Mouse (Mus musculus) forebrain, embryonic 16.5 days (tissue): ENCODE results near the gene Fzd7. TPM values are rescaled to one million over a fixed set of nuclear protein-coding genes. Genes with fewer than 3 reads are reported as not detected.

Experiments used
- ATAC-seq: fragments of 200-750 bp; cut with Nextera tagmentation; 2 replicates; pipeline ENCODE4 v1.8.0; 2017; ENCODE audit warnings: mild to moderate bottlenecking, moderate library complexity
- H3K27ac ChIP-seq: fragments of 300-500 bp; sonication (generic); 2 replicates; pipeline ENCODE4 v1.5.1; 2014; ENCODE audit warnings: low read length, control low read depth
- H3K27me3 ChIP-seq: fragments of 300-500 bp; sonication (generic); replicated peaks from 2 replicates; pipeline ENCODE4 v1.6.1; 2014; ENCODE audit warnings: low read length; ENCODE audit not compliant: control insufficient read depth, insufficient read depth
- H3K36me3 ChIP-seq: fragments of 300-500 bp; sonication (generic); 2 replicates; pipeline ENCODE4 v1.6.1; 2014; ENCODE audit not compliant: control insufficient read depth, insufficient read depth
- H3K4me1 ChIP-seq: fragments of 300-500 bp; sonication (generic); replicated peaks from 2 replicates; pipeline ENCODE4 v1.6.1; 2014; ENCODE audit warnings: low read length; ENCODE audit not compliant: control insufficient read depth, insufficient read depth
- H3K4me2 ChIP-seq: fragments of 300-500 bp; sonication (generic); 2 replicates; pipeline ENCODE4 v1.6.1; 2014; ENCODE audit warnings: mild to moderate bottlenecking, low read length, control low read depth
- H3K4me3 ChIP-seq: fragments of 300-500 bp; sonication (generic); replicated peaks from 2 replicates; pipeline ENCODE4 v1.5.1; 2014; ENCODE audit warnings: mild to moderate bottlenecking, low read length, control low read depth
- H3K9ac ChIP-seq: fragments of 300-500 bp; sonication (generic); replicated peaks from 2 replicates; pipeline ENCODE4 v1.6.1; 2014; ENCODE audit warnings: low read depth, low read length, control low read depth
- H3K9me3 ChIP-seq: fragments of 300-500 bp; sonication (generic); 2 replicates; pipeline ENCODE4 v1.6.1; 2016; ENCODE audit warnings: low read length; ENCODE audit not compliant: control insufficient read depth
- WGBS: fragments of 180-500 bp; shearing (Covaris S2); extraction: QIAGEN DNeasy Blood & Tissue Kit; methylation state at CpG from one replicate; pipeline ENCODE4 v1.1.7; 2014; 5-methylcytosine and 5-hydroxymethylcytosine counted together
- polyA plus RNA-seq: library from polyadenylated mRNA; unstranded; fragments of >200 nt; fragmentation: Nextera tagmentation; extraction: Ambion mirVana; gene quantifications from 2 replicates; pipeline ENCODE4 v1.2.1, GENCODE M21; 2015

Gene Fzd7
- polyA plus RNA-seq, 1 experiment from 2014 or later = 2.7 TPM

- Histone ChIP-seq H3K4me2 (no peak overlapping the region), H3K4me1 (peaks cover 32% of the 10 kb centered on the region), H3K27me3 (no peaks in the 10 kb centered on the region; the same call in none of the 2 replicates), H3K4me3 (no peak overlapping the region), H3K9me3 (no peaks in the 10 kb centered on the region), H3K36me3 (no peaks in the 10 kb centered on the region), H3K9ac (no peak overlapping the region), H3K27ac (0 out of 2 replicates have a peak overlapping the region, but pooled peaks have one; percentile 16)
- peak; percentile 31 for ATAC-seq
- 57% methylated on average over 4 of the region's 4 CpGs for WGBS
Measured at GRCm38 (mm10) chr1:59488991-59489390, 6.8 kb downstream of the Fzd7 start.

GRCm38 (mm10) chr1:59491517-59491916 is 9.3 kb downstream of the Fzd7 start:
- Histone ChIP-seq H3K36me3 (no peaks in the 10 kb centered on the region), H3K4me2 (no peak overlapping the region), H3K4me3 (no peak overlapping the region), H3K9ac (no peak overlapping the region), H3K27ac (no peak overlapping the region), H3K9me3 (no peaks in the 10 kb centered on the region), H3K4me1 (peaks cover 16% of the 10 kb centered on the region), H3K27me3 (no peaks in the 10 kb centered on the region)
- WGBS = 89% methylated on average over 9 of the region's 9 CpGs
- ATAC-seq = no peak

GRCm38 (mm10) chr1:59492432-59492831 is 10.2 kb downstream of the Fzd7 start:
- 62% methylated on average over 4 of the region's 4 CpGs for WGBS
- Histone ChIP-seq H3K9me3 (no peaks in the 10 kb centered on the region), H3K9ac (no peak overlapping the region), H3K27me3 (no peaks in the 10 kb centered on the region), H3K4me2 (no peak overlapping the region), H3K36me3 (no peaks in the 10 kb centered on the region), H3K4me1 (peaks cover 11% of the 10 kb centered on the region), H3K4me3 (no peak overlapping the region), H3K27ac (no peak overlapping the region)
- ATAC-seq = no peak

- ATAC-seq = no peak
- Histone ChIP-seq H3K9ac (no peak overlapping the region), H3K9me3 (no peaks in the 10 kb centered on the region), H3K4me2 (no peak overlapping the region), H3K27ac (no peak overlapping the region), H3K4me1 (no peaks in the 10 kb centered on the region), H3K27me3 (no peaks in the 10 kb centered on the region), H3K36me3 (no peaks in the 10 kb centered on the region), H3K4me3 (no peak overlapping the region)
- WGBS = 97% methylated on average over 5 of the region's 5 CpGs
Measured at GRCm38 (mm10) chr1:59495970-59496369, 13.7 kb downstream of the Fzd7 start.

GRCm38 (mm10) chr1:59497741-59498613 is 15.8 kb downstream of the Fzd7 start:
- Histone ChIP-seq H3K4me1 (no peaks in the 10 kb centered on the region), H3K4me2 (no peak overlapping the region), H3K9ac (no peak overlapping the region), H3K4me3 (no peak overlapping the region), H3K36me3 (no peaks in the 10 kb centered on the region), H3K27ac (no peak overlapping the region), H3K27me3 (no peaks in the 10 kb centered on the region), H3K9me3 (no peaks in the 10 kb centered on the region)
- WGBS = 64% methylated on average over 6 of the region's 6 CpGs
- no peak for ATAC-seq

- Histone ChIP-seq H3K4me2 (no peak overlapping the region), H3K36me3 (no peaks in the 10 kb centered on the region), H3K4me3 (no peak overlapping the region), H3K27me3 (no peaks in the 10 kb centered on the region), H3K4me1 (no peaks in the 10 kb centered on the region), H3K9ac (no peak overlapping the region), H3K9me3 (no peaks in the 10 kb centered on the region), H3K27ac (no peak overlapping the region)
- no peak for ATAC-seq
- WGBS = 77% methylated on average over 3 of the region's 3 CpGs
Measured at GRCm38 (mm10) chr1:59499327-59499726, 17.1 kb downstream of the Fzd7 start.

GRCm38 (mm10) chr1:59502355-59502754 is 20.1 kb downstream of the Fzd7 start:
- H3K9ac ChIP-seq = no peak overlapping the region
- H3K9me3 ChIP-seq = no peaks in the 10 kb centered on the region
- H3K4me3 ChIP-seq = no peak overlapping the region
- no peaks in the 10 kb centered on the region for H3K27me3 ChIP-seq
- no peaks in the 10 kb centered on the region for H3K36me3 ChIP-seq
- WGBS = 83% methylated on average over 2 of the region's 2 CpGs
- H3K4me1 ChIP-seq = no peaks in the 10 kb centered on the region
- ATAC-seq = no peak
- H3K4me2 ChIP-seq = no peak overlapping the region
- H3K27ac ChIP-seq = no peak overlapping the region

GRCm38 (mm10) chr1:59503659-59504301 is 21.6 kb downstream of the Fzd7 start:
- Histone ChIP-seq H3K9me3 (no peaks in the 10 kb centered on the region), H3K4me1 (no peaks in the 10 kb centered on the region), H3K27ac (no peak overlapping the region), H3K4me2 (no peak overlapping the region), H3K36me3 (no peaks in the 10 kb centered on the region), H3K9ac (no peak overlapping the region), H3K4me3 (no peak overlapping the region), H3K27me3 (no peaks in the 10 kb centered on the region)
- 61% methylated on average over 7 of the region's 7 CpGs for WGBS
- ATAC-seq = no peak

- Histone ChIP-seq H3K4me3 (no peak overlapping the region), H3K4me1 (no peaks in the 10 kb centered on the region), H3K9ac (no peak overlapping the region), H3K27me3 (no peaks in the 10 kb centered on the region), H3K9me3 (no peaks in the 10 kb centered on the region), H3K27ac (no peak overlapping the region), H3K36me3 (no peaks in the 10 kb centered on the region), H3K4me2 (no peak overlapping the region)
- ATAC-seq = no peak
- WGBS = 78% methylated on average over 2 of the region's 2 CpGs
Measured at GRCm38 (mm10) chr1:59504302-59504700, 22.1 kb downstream of the Fzd7 start.
